Mouse (Mus musculus) left cerebral cortex, adult 11 months (tissue): ENCODE data around the gene A630089N07Rik.
A peak's percentile ranks its signal among the peaks of the same experiment; 100 is the strongest.
"Not testable (repeated sequence)": the region's sequence is repeated elsewhere in the genome, so short reads cannot be mapped to it uniquely, and the experiment has no call there.

Source experiments
- DNase-seq: peaks from one replicate; pipeline ENCODE4 v3.0.0; 2022; ENCODE audit warnings: low spot score

Gene A630089N07Rik

DNA sequence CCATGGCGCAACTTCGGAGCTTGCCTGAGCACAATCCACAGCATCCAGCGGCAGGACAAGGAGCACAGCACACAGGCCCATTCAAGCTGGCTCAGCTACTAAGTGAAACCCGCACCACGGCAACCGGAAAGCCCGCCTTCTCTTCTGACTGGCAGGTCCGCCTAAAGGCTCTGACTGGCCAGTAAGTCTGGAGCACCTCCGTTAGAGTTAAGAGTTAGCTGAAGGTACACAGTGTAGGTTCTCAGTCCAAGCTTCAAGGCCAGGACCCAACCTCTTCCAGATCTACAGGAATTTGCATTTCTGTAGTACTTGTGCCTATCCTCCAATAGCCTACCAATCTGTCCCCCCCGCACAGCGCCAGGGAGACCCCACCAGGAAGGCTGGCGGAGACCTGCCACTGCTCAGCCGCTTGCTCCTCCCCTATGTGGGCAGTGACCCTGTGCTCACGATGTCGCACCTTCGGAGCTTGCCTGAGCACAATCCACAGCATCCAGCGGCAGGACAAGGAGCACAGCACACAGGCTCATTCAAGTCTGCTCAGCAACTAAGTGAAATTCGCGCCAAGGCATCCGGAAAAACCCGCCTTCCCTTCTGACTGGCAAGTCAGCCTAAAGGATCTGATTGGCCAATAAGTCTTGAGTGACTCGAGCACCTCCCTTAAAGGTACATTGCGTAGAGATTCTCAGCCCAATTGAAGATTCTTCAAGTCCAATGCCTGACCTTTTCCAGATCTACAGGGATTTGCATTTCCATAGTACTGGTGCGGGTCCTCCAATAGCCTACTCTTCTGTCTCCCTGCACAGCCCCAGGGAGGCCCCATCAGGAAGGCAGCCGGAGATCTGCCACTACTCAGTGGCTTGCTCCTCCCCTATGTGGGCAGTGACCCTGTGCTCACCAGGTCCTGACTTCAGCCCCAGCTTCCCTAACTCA, at the start of gene A630089N07Rik:
TSS of gene A630089N07Rik (minus strand) at position 562 of the 930 bp plus-strand sequence.
- peak; percentile 67 for DNase-seq

DNA sequence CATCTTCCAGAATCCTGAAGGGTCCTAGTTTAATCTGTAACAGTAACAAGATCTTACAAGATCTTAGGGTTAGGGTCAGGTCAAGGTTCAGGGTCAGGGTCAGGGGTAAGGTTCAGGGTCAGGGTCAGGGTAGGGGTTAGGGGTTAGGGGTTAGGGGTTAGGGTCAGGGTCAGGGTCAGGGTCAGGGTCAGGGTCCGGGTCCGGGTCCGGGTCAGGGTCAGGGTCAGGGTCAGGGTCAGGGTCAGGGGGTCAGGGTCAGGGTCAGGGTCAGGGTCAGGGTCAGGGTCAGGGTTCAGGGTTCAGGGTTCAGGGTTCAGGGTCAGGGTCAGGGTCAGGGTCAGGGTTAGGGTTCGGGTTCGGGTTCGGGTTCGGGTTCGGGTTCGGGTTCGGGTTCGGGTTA, 24.9 kb upstream of the A630089N07Rik start:
- DNase-seq, result no peak

DNA sequence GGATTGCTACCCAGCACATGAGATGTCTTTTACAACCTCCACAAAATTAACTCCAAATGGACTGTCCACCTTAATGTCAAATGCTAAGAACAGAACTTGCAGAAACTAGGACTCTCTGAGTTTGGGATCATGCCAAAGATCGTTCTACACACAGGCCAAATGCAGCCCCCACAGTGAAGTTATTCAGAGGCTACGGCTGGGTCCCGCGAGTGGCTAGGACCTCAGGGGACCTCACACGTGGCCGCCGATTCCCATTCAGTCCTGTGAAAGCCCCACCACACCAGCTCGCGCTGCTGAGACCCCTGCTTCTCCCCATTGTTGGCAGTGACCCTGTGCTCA, 731 bp downstream of the A630089N07Rik start:
- DNase-seq, result not testable (repeated sequence)

DNA sequence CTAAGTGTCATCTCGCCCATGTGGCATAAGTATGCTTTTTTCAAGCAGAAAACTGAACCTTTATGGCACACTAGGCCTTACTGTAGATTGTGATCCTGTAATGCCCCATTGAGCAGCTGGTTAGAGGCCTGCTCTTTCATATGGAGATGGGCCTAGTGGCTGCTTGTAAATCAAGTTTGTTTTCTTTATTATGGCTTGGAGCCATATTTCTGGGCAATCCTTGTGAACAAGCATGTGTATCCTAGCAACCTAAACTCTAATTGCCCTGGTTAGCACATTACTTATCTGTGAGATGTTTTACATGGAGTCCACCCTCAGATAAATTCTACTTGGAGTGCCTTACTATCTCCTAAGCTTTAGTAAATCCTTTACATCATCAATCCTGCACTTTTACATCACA, 1.1 kb downstream of the A630089N07Rik start:
- DNase-seq, result not testable (repeated sequence)

DNA sequence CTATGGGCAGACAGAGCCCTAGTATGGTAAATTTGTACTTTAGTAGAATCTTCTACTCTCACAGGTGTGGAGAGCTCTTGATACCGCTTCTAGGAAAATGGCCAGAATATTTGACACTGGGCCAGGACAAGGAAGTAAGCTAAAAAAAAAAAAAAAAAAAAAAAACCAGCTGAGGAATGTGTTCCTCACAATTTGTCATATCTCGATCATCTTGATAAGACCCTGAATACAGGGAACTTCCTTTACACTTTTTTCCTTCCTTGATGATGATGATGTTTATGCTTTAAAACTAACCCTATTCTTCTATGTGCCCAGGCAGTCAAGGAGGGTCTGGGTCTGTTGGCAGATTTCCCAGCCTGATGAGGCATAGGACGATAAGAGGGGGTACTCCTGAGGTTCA, 2.9 kb downstream of the A630089N07Rik start:
- not testable (repeated sequence) for DNase-seq

DNA sequence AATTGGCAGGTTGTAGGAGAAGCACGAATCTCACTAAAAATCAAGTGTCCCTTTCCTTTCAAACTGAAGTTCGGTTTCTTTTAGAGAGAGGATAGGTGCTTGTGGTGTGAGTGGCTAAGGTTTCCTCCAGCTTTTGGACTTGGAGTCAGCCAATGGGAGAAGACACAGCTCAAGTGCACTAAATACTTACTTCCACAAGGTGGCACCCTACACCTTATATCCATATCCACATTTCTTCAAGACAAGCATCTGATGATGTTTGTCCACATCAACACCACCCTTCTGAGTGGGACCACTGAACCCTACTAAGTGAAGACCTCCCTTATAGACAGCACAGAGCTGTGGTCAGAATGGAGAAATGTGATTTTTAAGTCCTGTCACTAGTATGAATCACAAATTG, 40.6 kb downstream of the A630089N07Rik start:
- DNase-seq, result peak; percentile 19

DNA sequence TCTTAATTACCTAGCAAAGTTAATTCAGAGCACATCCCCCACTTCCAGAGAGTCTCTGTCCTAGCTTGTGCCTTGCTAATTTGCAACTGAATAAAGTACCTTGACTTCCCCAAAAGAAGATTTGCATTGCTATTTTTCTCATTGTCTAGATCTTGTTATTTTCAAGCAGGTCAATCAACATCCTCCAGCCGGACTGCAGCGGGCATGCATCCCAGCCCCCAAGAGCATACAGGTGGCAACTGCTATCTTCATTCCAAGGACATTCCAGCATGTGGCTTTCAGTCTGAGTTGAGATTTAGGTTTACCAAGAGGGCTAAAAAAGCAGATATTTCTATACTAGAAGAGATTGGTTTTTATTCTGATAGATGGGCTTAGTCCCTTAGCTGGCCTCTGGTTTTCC, 47.3 kb downstream of the A630089N07Rik start:
- DNase-seq, result not testable (repeated sequence)

DNA sequence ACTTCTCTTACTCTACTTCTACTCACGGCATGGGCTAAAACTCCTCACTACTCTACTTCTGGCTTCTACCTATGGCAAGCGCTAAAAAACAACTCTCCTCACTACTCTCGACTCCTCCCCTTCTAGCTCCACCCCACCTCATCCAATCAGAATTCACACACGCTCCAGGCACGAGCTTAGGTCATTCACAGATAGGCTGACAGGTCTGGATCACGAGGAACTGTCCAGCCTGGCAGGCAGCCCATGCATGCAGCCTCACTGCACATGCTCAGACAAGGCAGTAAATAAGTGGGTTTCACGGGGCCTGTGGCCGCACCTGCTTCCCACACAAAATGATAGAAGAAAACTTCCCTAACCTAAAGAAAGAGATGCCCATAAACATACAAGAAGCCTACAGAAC, 56.1 kb downstream of the A630089N07Rik start:
- not testable (repeated sequence) for DNase-seq

DNA sequence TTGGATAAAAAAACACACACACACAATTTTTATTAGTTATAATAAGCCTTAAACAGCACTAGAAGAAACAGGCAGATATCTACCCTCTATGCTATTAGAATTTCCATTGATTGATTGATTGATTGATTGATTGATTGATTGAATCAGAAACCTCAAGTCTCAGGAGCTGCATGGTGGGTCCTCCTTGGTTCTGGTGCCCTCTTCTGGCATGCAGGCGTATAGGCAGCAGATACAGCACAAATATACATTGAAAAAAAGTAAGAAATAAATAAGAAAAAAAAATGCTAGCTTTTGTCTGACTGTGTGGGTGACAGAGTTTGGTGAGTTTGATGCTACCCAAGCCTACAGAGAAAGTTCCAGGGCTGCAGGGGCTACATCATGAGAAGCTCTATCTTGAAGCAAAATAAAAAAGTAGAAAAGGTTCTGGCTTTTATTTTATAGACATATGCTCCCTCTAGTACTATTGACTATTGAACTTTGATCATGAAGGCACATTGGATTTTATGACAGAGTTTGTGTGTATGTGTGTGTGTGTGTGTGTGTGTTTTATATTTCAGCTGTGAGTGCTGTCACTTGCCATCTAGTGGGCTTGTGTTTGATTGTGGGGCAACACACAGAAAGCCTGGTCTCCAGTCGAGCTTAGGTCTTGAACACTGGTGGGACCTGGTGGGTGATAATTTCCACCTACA, 59.4 kb downstream of the A630089N07Rik start:
- no peak for DNase-seq

DNA sequence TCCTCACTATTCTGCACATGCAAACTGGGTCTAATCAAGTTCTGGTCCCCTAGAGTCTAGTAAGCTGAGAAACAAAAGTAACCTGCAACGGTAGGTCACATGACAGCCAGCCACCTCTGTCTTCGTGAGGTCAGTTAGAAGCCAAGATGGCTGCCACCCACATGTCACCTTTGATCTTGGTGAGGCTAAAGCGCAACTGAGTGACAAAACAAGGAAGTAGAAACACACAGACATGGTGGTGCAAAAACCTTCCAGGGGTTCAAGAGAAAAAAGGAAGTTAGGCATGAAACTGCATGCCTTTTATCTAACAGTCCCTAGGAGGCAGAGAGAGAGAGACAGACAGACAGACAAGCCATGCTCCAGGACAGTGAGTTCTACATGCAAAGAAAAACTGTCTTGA, 60.2 kb downstream of the A630089N07Rik start:
- DNase-seq, result no peak

DNA sequence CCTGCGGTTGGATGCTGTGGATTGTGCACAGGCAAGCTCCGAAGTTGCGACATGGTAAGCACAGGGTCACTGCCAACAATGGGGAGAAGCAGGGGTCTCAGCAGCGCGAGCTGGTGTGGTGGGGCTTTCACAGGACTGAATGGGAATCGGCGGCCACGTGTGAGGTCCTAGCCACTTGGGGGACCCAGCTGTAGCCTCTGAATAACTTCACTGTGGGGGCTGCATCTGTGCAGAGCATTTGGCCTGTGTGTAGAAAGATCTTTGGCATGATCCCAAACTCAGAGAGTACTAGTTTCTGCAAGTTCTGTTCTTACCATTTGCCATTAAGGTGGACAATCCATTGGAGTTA, 84.9 kb downstream of the A630089N07Rik start:
- not testable (repeated sequence) for DNase-seq

DNA sequence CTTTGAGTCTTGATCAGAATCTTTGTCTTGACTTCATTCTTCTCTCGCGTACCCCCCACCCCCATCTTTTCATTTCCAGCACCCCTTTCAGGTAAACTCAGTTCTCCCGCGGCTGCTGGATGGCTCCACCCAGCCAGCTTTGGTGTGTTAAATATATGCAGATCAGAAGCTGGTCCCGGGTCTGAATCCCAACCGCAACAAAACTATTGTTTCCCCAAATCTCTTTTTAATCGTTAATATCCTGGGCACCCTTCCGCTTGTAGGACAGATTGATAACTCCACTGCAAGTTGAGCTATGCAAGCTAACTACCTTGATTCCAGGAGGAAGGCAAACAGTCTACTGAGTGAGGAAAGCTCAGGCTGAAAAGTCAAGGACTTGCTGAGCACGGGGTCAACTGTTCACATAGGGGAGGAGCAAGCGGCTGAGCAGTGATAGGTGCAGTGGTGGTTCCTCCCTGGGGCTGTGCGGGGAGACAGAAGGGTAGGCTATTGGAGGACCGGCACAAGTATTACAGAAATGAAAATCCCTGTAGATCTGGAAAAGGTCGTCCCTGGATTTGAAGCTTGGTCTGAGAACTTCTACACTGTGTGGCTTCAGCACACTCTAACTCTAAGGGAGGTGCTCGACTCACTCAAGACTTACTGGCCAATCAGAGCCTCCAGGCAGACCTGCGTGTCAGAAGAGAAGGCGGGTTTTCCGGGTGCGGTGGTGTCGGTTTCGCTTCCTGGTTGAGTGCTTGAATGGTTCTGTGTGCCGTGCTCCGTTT, 85.5 kb downstream of the A630089N07Rik start, which contains the start of gene B230307C23Rik:
TSS of gene B230307C23Rik (plus strand) at position 700 of the 767 bp plus-strand sequence.
- peak; percentile 80 for DNase-seq

DNA sequence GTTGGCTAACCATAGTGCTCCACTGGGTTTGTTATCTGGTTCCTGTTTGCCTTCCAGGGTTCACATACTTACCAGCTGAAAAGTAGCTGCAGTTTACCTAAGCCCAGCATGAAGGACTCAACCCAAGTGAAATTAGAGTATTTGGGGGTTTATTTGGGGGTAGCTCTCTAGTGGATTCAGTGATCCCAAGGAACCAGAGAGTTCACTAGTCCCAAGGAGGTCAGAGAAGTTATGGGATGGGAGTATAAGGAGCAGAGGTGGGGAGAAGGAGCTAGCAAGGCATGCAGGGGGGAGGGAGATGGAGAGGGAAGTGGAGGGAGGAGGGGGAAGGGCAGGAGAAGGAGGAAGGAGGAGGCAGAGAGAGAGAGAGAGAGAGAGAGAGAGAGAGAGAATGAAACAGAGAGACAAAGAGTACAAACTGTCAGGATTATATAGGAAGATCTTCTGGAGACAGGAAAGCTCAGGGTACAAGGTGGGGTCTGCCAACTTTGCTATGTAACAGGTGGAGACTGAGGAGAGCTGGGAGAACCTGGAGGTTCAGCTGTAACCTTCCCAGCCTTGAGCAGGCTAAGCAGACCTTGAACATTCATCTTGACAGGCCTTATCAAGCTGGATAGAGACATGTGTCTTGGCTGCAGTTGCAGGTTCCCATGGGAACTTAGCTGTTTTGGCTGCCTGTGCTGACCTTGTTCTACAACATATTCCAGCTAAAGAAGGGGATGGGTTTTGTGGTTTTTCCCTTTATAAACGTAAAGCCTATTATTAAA, 86.2 kb downstream of the A630089N07Rik start:
- DNase-seq, result no peak

DNA sequence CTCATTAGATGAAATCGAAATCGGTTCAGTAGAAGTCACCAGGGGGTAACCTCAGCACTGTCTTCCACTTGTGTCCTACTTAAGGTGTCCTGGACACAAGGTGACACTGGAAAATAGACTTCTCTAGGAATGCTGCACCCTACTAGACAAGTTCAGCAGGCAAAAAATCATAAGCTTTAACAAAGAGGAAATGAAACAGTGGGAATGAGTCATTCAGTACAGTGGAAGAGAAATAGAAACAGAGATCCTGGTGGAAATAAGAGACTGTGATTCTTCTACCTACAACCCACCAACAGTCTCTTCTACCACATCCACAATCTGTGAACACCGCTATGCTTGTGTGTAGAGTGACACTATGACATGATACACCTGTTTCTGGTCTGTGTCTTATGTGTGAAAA, 89.8 kb downstream of the A630089N07Rik start:
- not testable (repeated sequence) for DNase-seq

DNA sequence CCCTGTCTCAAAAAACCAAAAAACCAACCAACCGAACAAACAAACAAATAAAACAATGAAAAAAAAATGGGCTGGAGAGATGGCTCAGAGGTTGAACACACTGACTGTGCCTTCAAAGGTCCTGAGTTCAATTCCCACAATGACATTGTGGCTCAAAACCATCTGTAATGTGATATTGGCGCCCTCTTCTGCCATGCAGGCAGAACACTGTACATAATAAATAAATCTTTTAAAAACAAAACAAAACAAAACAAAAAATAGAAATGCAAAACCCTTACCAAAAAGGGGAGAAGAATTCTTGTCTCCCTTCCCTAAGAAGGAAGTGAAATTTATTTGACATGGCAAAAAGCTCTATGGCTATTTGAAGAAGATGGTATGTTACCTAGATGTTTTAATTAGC, 90.7 kb downstream of the A630089N07Rik start:
- no peak for DNase-seq

DNA sequence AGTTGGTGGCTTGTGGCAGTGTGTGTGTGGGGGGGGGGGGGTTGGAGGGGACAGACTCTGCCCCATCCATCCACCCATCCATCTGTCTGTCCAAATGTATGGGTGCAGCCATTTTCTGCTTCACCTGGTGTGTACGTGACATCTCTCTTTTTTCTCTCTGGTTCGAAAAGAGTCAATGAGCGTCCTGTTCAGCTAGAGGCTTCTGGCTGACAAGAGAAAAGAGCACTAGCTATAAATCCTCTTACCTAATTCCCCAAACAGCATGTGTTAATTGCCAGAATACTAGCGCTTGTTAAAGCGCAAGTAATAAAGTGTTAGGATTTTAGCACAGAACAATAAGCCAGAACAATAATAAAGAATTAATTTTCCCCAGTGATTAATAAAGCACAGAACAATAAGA, 97.7 kb downstream of the A630089N07Rik start:
- no peak for DNase-seq

DNA sequence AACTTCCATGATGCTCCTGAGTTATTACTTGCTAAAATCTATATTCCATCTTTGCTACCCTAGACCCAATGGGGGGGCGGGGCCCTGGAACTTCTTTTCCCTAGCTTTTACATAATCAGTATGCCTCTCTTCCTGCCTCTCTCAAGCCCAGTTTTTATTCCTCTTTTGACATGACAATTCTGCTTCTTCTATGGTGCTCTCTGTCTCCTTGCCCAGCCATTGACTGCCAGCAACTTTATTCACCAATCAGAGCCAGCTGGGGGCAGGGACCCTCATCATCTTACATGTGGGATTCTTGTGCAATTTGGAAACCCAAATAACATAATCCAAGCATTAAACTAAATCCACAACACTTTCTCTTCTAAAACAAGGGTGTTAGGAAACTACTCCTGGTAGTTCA, 100.9 kb downstream of the A630089N07Rik start:
- DNase-seq, result no peak

DNA sequence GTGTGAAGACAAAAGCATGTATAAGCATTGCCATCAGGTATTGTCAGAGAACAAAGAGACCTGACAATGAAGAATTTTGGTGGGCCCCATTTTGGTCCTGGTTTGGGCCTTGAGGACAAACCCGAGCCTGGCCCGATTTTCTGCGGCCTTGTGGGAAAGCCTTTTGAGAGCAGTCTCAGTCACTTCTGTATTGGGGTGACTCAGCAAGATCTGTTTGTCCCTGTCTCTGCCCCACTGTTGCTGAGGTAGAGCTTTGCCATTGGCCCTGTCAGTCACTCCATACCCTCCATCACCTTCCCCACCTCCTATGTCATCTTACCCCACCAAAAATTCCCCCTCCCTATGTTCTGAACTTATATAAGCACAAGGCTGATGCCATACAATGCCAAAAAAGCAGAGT, 104.5 kb downstream of the A630089N07Rik start:
- no peak for DNase-seq

DNA sequence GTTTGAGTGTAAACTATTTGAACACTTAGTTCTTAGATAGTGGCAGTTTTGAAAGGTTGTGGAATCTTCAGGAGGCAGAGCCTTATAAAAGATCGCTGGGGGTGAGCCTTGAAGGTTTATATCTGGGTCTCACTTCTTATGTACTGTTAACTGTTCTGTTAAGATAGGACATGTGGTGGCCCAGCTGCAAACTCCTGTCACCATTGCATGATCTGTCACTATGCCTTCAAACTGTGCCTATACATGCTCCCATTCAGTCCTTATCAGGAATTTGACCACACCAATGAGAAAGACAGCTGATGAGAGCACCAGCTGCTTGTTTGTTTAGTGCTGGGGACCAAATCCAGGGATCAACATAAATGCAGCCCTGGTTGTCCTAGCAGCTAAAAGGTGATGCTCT, 105.0 kb downstream of the A630089N07Rik start:
- DNase-seq, result no peak

DNA sequence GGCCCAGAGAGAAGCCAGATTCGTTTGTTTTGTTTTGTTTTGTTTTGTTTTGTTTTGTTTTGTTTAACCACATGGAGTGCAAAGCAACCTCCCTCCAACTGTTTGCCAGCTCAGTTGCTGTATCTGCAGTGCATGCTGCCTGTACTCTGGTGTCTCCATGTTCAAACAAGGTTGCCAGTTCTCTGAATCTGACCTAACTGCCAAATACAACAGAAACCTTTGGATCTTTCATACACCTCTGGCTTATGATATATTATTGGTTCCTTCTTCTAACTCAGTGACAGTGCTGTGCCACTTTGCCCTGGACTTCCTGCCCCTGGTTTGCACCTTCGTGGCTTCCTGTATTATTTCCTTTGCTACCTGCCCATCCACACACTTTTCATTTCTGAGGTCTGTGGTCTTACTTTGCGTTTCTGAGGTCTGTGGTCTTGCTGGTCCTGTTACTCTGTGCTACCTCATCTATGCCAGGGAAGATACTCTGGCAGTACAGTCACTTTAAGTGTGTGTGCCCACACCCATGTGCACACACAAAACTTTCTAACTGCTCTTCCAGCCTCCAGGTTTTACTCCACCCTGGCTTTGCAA, 118.2 kb downstream of the A630089N07Rik start:
- DNase-seq, result no peak
